Mouse (Mus musculus) effector memory CD4-positive, alpha-beta T cell, adult 7 months (primary cell): Measurements from ENCODE around the gene Acot1. TPM values are rescaled to one million over a fixed set of nuclear protein-coding genes. Genes with fewer than 3 reads are reported as not detected.

Source experiments
- polyA plus RNA-seq: library from polyadenylated mRNA; unstranded; fragments of 100-300 nt; shearing (Covaris generic); gene quantifications from one replicate; pipeline ENCODE4 v1.2.1, GENCODE M21; 2017

Acot1 gene
- polyA plus RNA-seq = 0.66 TPM

GRCm38 (mm10) chr12:84009171-84009965, at the start of gene Acot1:
Gene Acot1 (plus strand): TSS chr12:84009490.

GRCm38 (mm10) chr12:83984752-83985151, 24.5 kb upstream of the Acot1 start, which contains the start of gene Heatr4:
Gene Heatr4 (minus strand): TSS chr12:83984852.

GRCm38 (mm10) chr12:83987583-83988441, 21.5 kb upstream of the Acot1 start, which contains the start of gene Acot2:
Gene Acot2 (plus strand): TSS chr12:83987861.

DNA sequence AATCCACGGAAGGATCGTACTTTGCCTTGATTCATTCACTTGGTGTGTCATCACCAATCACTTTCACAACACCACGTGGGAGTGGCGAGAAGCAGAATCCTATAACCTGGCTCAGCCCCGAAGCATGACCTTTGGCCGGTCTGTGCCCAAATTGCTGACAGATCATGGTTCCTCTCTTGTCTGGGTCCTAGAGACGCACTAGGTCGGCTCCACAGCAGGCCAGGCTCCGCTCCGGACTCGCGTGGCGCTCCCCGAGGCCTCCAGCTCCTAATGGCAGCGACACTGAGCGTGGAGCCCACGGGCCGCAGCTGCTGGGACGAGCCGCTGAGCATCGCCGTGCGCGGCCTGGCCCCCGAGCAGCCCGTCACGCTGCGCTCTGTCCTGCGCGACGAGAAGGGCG, 29.0 kb downstream of the Acot1 start, which contains the start of gene Acot4:
Gene Acot4, plus strand, starts transcription at position 139 of the 400 bp plus-strand sequence.

GRCm38 (mm10) chr12:84038691-84039111, 29.4 kb downstream of the Acot1 start, which contains the start of gene Gm49366:
Gene Gm49366 (plus strand): TSS chr12:84038935.

DNA sequence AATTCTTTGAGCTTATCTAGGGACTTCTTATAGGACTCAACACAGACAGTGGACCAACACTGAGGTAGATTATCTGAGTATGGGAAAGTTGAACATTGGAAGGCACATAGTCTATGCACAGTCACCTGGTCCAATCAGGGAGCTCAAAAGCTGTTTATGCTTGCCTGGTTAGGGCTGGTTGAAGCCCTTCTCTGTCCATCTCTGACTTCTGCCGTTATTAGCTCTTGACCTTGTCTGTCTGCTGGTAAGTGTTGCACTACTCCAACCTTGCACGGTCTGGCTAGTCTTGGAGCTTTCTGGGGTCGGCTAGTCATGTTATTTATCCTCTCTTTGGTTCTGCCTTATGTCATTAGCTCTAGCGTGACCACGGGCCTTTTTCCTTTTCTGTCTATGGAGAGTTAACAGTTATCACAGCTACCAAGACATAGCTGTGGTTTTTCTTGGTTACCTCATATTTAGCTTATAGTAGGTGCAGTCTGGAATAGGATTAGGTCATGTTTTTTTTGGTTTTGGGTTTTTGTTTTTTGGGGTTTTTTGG, 42.7 kb downstream of the Acot1 start, which contains the start of gene Acot3:
Gene Acot3, plus strand, starts transcription at position 208 of the 538 bp plus-strand sequence.

Other genes starting within 250 kb of the Acot1 start
- gene Papln, start 245.9 kb upstream of the Acot1 start, polyA plus RNA-seq = not detected
- 40.4 TPM for gene Numb, start 87.6 kb upstream of the Acot1 start, polyA plus RNA-seq
- 29.5 TPM for gene Riox1, start 58.9 kb upstream of the Acot1 start, polyA plus RNA-seq
- 0.21 TPM for gene Heatr4, start 24.6 kb upstream of the Acot1 start, polyA plus RNA-seq
- gene Acot2, start 21.6 kb upstream of the Acot1 start, polyA plus RNA-seq = 9.7 TPM
- gene Acot4, start 28.9 kb downstream of the Acot1 start, polyA plus RNA-seq = 0.85 TPM
- not detected for gene Gm49366, start 29.4 kb downstream of the Acot1 start, polyA plus RNA-seq
- gene Acot3, start 42.7 kb downstream of the Acot1 start, polyA plus RNA-seq = 0.40 TPM
- gene Acot5, start 59.8 kb downstream of the Acot1 start, polyA plus RNA-seq = not detected
- 1.3 TPM for gene Acot6, start 91.2 kb downstream of the Acot1 start, polyA plus RNA-seq
- 0.73 TPM for gene Dnal1, start 104.9 kb downstream of the Acot1 start, polyA plus RNA-seq
- gene Pnma1, start 139.0 kb downstream of the Acot1 start, polyA plus RNA-seq = not detected
- gene Elmsan1, start 209.4 kb downstream of the Acot1 start, polyA plus RNA-seq = 144 TPM